Mouse (Mus musculus) thymus, adult 2 months (tissue): Measurements from ENCODE around the gene Hirip3. TPM values are rescaled to one million over a fixed set of nuclear protein-coding genes. Genes with fewer than 3 reads are reported as not detected.
A peak's percentile ranks its signal among the peaks of the same experiment; 100 is the strongest.
"Not testable (repeated sequence)": the region's sequence is repeated elsewhere in the genome, so short reads cannot be mapped to it uniquely, and the experiment has no call there.

ENCODE experiments used
- DNase-seq: peaks from one replicate; pipeline ENCODE4 v3.0.0; 2021
- H3K27ac ChIP-seq: fragments of 200-500 bp; 2 replicates; pipeline ENCODE4 v1.5.1; 2012; ENCODE audit warnings: low read length, control low read depth; ENCODE audit not compliant: control insufficient read depth, insufficient read depth
- H3K27me3 ChIP-seq: fragments of 200-500 bp; 2 replicates; pipeline ENCODE4 v1.6.1; 2012; ENCODE audit warnings: mild to moderate bottlenecking, low read length, moderate library complexity, mixed read lengths; ENCODE audit not compliant: control insufficient read depth, insufficient read depth
- H3K36me3 ChIP-seq: fragments of 200-500 bp; 2 replicates; pipeline ENCODE4 v1.6.1; 2012; ENCODE audit warnings: mild to moderate bottlenecking, low read length, moderate library complexity; ENCODE audit not compliant: control insufficient read depth, insufficient read depth
- H3K4me1 ChIP-seq: fragments of 200-500 bp; replicated peaks from 2 replicates; pipeline ENCODE4 v1.6.1; 2012; ENCODE audit warnings: low read length; ENCODE audit not compliant: control insufficient read depth, insufficient read depth
- H3K4me3 ChIP-seq: fragments of 200-500 bp; 2 replicates; pipeline ENCODE4 v1.5.1; 2012; ENCODE audit warnings: mild to moderate bottlenecking, low read length, control low read depth, moderate library complexity; ENCODE audit not compliant: control insufficient read depth, insufficient read depth
- CTCF ChIP-seq: fragments of 200-500 bp; IDR thresholded peaks from 2 replicates; pipeline ENCODE4 v1.5.1; 2012; ENCODE audit warnings: mild to moderate bottlenecking, control low read depth, low read length, moderate library complexity, borderline replicate concordance; ENCODE audit not compliant: control insufficient read depth, poor library complexity, insufficient read depth; ENCODE audit errors: extremely low read depth
- POLR2A ChIP-seq: fragments of 200-500 bp; IDR thresholded peaks from 2 replicates; pipeline ENCODE4 v1.6.1; 2012; ENCODE audit warnings: mild to moderate bottlenecking, low read length, control low read depth, moderate library complexity; ENCODE audit not compliant: control insufficient read depth, poor library complexity, insufficient read depth; ENCODE audit errors: extremely low read depth
- WGBS: fragments of 180-500 bp; shearing (Covaris S2); methylation state at CpG from one replicate; pipeline ENCODE4 v1.1.7; 2018; 5-methylcytosine and 5-hydroxymethylcytosine counted together
- polyA plus RNA-seq: library from polyadenylated mRNA; depleted of rRNA; stranded (reverse); fragments of >200 nt; gene quantifications from 2 replicates; pipeline ENCODE4 v1.2.3, GENCODE M21; 2012; rRNA removed

Hirip3 gene
- polyA plus RNA-seq, 1 experiment = 18.7 TPM

DNA sequence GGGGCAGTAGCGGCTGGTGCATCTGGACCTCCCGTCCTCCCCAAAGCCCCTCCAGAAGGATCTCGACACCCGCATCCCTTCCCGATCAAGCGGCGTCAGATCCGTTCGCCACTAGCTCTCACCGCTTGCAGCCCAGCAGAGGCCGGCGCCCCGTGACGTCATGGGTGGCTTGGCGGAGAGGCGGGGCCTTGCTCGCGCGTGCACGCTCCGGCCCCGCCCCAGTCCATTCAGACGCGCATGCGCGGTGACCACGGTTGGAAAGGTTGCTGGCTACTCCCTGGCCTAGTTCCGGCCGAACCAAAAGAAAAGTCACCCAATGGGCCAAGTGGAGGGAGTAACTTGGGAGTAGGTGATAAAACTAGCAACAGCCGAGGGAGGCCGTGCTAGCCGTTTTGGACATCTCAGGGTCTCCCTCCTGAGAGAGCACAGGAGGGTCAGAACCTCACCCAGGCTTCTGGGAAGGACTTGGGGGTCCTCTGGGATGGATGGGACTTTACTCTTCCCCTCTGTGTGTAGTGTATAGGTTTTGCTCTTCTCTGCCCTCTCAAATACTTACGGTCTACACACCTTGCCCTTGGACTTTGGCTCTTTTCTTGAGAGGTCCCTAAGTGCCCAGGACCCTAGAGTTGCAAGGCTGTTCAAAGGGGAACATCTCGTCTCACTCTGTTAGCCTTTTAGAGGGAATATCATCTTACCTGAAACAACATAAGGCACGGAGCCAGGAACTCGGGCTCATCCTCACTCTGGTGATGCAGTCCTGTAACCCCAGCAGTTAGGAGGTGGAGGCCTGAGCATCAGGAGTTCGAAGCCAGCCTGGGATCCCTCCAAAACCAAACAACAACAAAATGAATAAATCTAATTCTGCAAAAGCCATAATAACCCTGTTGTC is 36.6 kb downstream of the Hirip3 start:
- no peaks in the 10 kb centered on the region for H3K36me3 ChIP-seq
- 0 out of 2 replicates have a peak, but pooled peaks have one; percentile 41 for TF ChIP-seq CTCF
- TF ChIP-seq POLR2A = peak; percentile 66; the same call in 1 of the 2 replicates
- H3K27ac ChIP-seq = peak overlapping the region; percentile 8; the same call in 1 of the 2 replicates
- DNase-seq = peak; percentile 93
- H3K4me3 ChIP-seq = peak overlapping the region; percentile 78
- WGBS = 15% methylated on average over 37 of the region's 37 CpGs
- H3K27me3 ChIP-seq = no peaks in the 10 kb centered on the region
- peaks cover 14% of the 10 kb centered on the region for H3K4me1 ChIP-seq

DNA sequence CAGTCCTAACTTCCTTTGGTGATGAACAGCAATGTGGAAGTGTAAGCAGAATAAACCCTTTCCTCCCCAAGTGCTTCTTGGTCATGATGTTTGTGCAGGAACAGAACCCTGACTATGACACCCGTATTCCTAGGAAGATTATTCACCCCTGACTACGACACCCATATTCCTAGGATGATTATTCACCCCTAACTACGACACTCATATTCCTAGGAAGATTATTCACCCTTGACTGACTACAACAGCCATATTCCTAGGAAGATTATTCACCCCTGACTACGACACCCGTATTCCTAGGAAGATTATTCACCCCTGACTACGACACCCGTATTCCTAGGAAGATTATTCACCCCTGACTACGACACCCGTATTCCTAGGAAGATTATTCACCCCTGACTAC is 38.0 kb downstream of the Hirip3 start:
- not testable (repeated sequence) for H3K36me3 ChIP-seq, H3K27ac ChIP-seq, H3K4me3 ChIP-seq, H3K27me3 ChIP-seq, DNase-seq
- 95% methylated on average over 7 of the region's 9 CpGs for WGBS
- peaks cover 14% of the 10 kb centered on the region for H3K4me1 ChIP-seq

DNA sequence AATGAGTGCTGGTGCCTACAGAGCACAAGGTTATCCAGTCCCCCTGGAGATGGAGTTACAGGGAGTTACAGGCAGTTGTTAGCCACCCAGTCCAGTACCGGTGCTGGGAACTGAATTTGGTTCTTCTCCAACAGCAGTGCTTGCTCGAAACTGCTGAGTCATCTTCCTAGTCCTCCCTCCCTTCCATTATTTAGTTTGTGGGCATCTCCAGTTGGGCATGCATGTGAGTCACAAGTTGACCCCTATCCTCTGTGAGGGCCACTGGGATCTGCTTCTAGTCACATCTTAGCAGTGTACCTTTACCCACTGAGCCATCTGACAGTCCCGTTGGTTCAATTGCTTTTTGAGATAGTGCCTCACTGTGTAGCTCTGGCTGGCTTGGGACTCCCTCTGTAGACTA is 43.8 kb downstream of the Hirip3 start:
- TF ChIP-seq POLR2A (no peak), CTCF (no peak)
- no peaks in the 10 kb centered on the region for H3K36me3 ChIP-seq
- WGBS = 51% methylated on average over 3 of the region's 3 CpGs
- no peaks in the 10 kb centered on the region for H3K27me3 ChIP-seq
- DNase-seq = no peak
- H3K4me3 ChIP-seq = no peak overlapping the region
- no peaks in the 10 kb centered on the region for H3K4me1 ChIP-seq
- no peak overlapping the region for H3K27ac ChIP-seq

DNA sequence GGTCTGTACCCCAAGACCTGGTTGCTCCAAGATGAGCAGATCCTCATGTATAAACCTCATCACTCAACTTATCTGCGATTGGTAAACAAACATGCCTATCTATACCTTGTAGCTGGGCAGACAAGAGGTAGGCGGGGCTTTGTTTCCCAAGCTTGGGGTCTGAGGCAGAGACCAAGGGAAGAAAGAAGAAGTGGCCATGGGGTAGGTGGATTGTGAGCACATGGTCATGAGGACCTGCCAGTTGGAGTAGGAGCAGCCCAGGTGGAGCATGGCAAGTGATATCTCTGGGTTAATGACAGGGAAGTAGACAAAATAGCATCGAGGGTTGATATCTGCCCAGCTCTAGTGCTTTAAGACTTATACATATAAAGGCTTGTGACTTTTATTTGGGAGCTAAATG is 53.1 kb downstream of the Hirip3 start:
- Histone ChIP-seq H3K4me3 (no peak overlapping the region), H3K27ac (no peak overlapping the region), H3K4me1 (no peaks in the 10 kb centered on the region), H3K27me3 (no peaks in the 10 kb centered on the region), H3K36me3 (no peaks in the 10 kb centered on the region)
- 85% methylated on average over 3 of the region's 3 CpGs for WGBS
- TF ChIP-seq CTCF (no peak), POLR2A (no peak)
- no peak for DNase-seq

Other genes starting within 250 kb of the Hirip3 start
- 5.2 and 7.1 TPM in 2 replicates for gene Nupr1, start 231.1 kb upstream of the Hirip3 start, polyA plus RNA-seq
- 72.9 and 99.6 TPM in 2 replicates for gene Sgf29, start 212.7 kb upstream of the Hirip3 start, polyA plus RNA-seq
- gene Sult1a1, start 185.5 kb upstream of the Hirip3 start, polyA plus RNA-seq = 8.6 and 14.8 TPM in 2 replicates
- gene Bola2, start 166.6 kb upstream of the Hirip3 start, polyA plus RNA-seq = 45.6 and 51.3 TPM in 2 replicates
- 34.6 and 36.7 TPM in 2 replicates for gene Slx1b, start 166.2 kb upstream of the Hirip3 start, polyA plus RNA-seq
- 2,939 and 3,162 TPM in 2 replicates for gene Coro1a, start 154.2 kb upstream of the Hirip3 start, polyA plus RNA-seq
- gene Mapk3, start 102.4 kb upstream of the Hirip3 start, polyA plus RNA-seq = 130 and 131 TPM in 2 replicates
- gene Gdpd3, start 95.6 kb upstream of the Hirip3 start, polyA plus RNA-seq = 15.7 and 106 TPM in 2 replicates
- 622 and 685 TPM in 2 replicates for gene Ypel3, start 85.0 kb upstream of the Hirip3 start, polyA plus RNA-seq
- gene Tbx6, start 80.5 kb upstream of the Hirip3 start, polyA plus RNA-seq = 25.0 and 37.9 TPM in 2 replicates
- gene Ppp4c, start 69.5 kb upstream of the Hirip3 start, polyA plus RNA-seq = 460 and 482 TPM in 2 replicates
- gene Fam57b, start 64.3 kb upstream of the Hirip3 start, polyA plus RNA-seq = 2.9 and 3.3 TPM in 2 replicates
- not detected in 2 replicates for gene 4930451I11Rik, start 30.3 kb upstream of the Hirip3 start, polyA plus RNA-seq
- gene Doc2a, start 14.6 kb upstream of the Hirip3 start, polyA plus RNA-seq = 0.12 and 0.13 TPM in 2 replicates
- gene Ino80e, start 405 bp downstream of the Hirip3 start, polyA plus RNA-seq = 120 and 122 TPM in 2 replicates
- 182 and 198 TPM in 2 replicates for gene Taok2, start 22.7 kb downstream of the Hirip3 start, polyA plus RNA-seq
- 87.7 and 94.7 TPM in 2 replicates for gene Tmem219, start 60.9 kb downstream of the Hirip3 start, polyA plus RNA-seq
- 38.8 and 42.4 TPM in 2 replicates for gene Kctd13, start 66.9 kb downstream of the Hirip3 start, polyA plus RNA-seq
- 0.33 and 0.35 TPM in 2 replicates for gene Asphd1, start 87.6 kb downstream of the Hirip3 start, polyA plus RNA-seq
- 2.9 and 3.7 TPM in 2 replicates for gene Sez6l2, start 88.6 kb downstream of the Hirip3 start, polyA plus RNA-seq
- 280 and 294 TPM in 2 replicates for gene Cdipt, start 113.9 kb downstream of the Hirip3 start, polyA plus RNA-seq
- 0.34 and 1.0 TPM in 2 replicates for gene Cdiptos, start 114.1 kb downstream of the Hirip3 start, polyA plus RNA-seq
- gene Mvp, start 152.6 kb downstream of the Hirip3 start, polyA plus RNA-seq = 42.5 and 64.9 TPM in 2 replicates
- 5.4 and 6.2 TPM in 2 replicates for gene Pagr1b, start 154.5 kb downstream of the Hirip3 start, polyA plus RNA-seq
- gene Pagr1a, start 155.4 kb downstream of the Hirip3 start, polyA plus RNA-seq = 11.9 and 12.7 TPM in 2 replicates
- gene Gm42742, start 159.1 kb downstream of the Hirip3 start, polyA plus RNA-seq = 103 and 113 TPM in 2 replicates
- gene Prrt2, start 159.2 kb downstream of the Hirip3 start, polyA plus RNA-seq = 49.7 and 53.1 TPM in 2 replicates
- 954 and 1,846 TPM in 2 replicates for gene Maz, start 165.1 kb downstream of the Hirip3 start, polyA plus RNA-seq
- gene Kif22, start 180.5 kb downstream of the Hirip3 start, polyA plus RNA-seq = 50.5 and 66.8 TPM in 2 replicates
- 0.73 and 1.2 TPM in 2 replicates for gene Zg16, start 225.4 kb downstream of the Hirip3 start, polyA plus RNA-seq
- gene AI467606, start 229.4 kb downstream of the Hirip3 start, polyA plus RNA-seq = 518 and 532 TPM in 2 replicates